Mouse (Mus musculus): ENCODE results near the gene Cyld. TPM values are rescaled to one million over a fixed set of nuclear protein-coding genes. Genes with fewer than 3 reads are reported as not detected.

Cyld gene
- total and polyA plus RNA-seq, 2 experiments from 2014 or later: 10.6 to 22.7 TPM

- H3K27ac ChIP-seq (ENCODE audit: low read depth, low read length): no peak overlapping the region
- TF ChIP-seq CTCF (IDR thresholded peaks at IDR 0.05; ENCODE audit: low read depth): no peak
- DNase-seq (no peak), ATAC-seq (no peak)
- no peaks in the 10 kb centered on the region for H3K4me1 ChIP-seq (ENCODE audit: insufficient read depth)
- H3K9me3 ChIP-seq (ENCODE audit: low read length): no peaks in the 10 kb centered on the region
- no peak overlapping the region for H3K4me2 ChIP-seq (ENCODE audit: low read depth)
- no peak overlapping the region for H3K9ac ChIP-seq
- H3K36me3 ChIP-seq (ENCODE audit: insufficient read depth): no peaks in the 10 kb centered on the region
- H3K27me3 ChIP-seq (ENCODE audit: insufficient read depth, low read length): no peaks in the 10 kb centered on the region; the same call in 1 of the 2 replicates
- no peak overlapping the region for H3K4me3 ChIP-seq (ENCODE audit: low read depth, low read length)
- WGBS: 88% methylated on average over 6 of the region's 6 CpGs
Measured at GRCm38 (mm10) chr8:88689151-88689550, 7.7 kb upstream of the Cyld start.

GRCm38 (mm10) chr8:88689891-88690290 lies 6.9 kb upstream of the Cyld start:
- DNase-seq (no peak), ATAC-seq (no peak)
- no peak for TF ChIP-seq CTCF (IDR thresholded peaks at IDR 0.05; ENCODE audit: low read depth)
- 93% methylated on average over 6 of the region's 6 CpGs for WGBS
- no peaks in the 10 kb centered on the region for H3K36me3 ChIP-seq (ENCODE audit: insufficient read depth)
- H3K27ac ChIP-seq (ENCODE audit: low read depth, low read length): no peak overlapping the region
- H3K4me3 ChIP-seq (ENCODE audit: low read depth, low read length): no peak overlapping the region
- H3K9ac ChIP-seq: no peak overlapping the region
- H3K4me1 ChIP-seq (ENCODE audit: insufficient read depth): no peaks in the 10 kb centered on the region
- H3K4me2 ChIP-seq (ENCODE audit: low read depth): no peak overlapping the region
- no peaks in the 10 kb centered on the region for H3K9me3 ChIP-seq (ENCODE audit: low read length)
- H3K27me3 ChIP-seq (ENCODE audit: insufficient read depth, low read length): no peaks in the 10 kb centered on the region; the same call in 1 of the 2 replicates

- TF ChIP-seq CTCF (IDR thresholded peaks at IDR 0.05; ENCODE audit: low read depth): no peak
- Histone ChIP-seq H3K4me3 (ENCODE audit: low read depth, low read length) (no peak overlapping the region), H3K9ac (no peak overlapping the region), H3K4me2 (ENCODE audit: low read depth) (no peak overlapping the region), H3K9me3 (ENCODE audit: low read length) (no peaks in the 10 kb centered on the region), H3K27me3 (ENCODE audit: insufficient read depth, low read length) (no peaks in the 10 kb centered on the region; the same call in 1 of the 2 replicates), H3K36me3 (ENCODE audit: insufficient read depth) (no peaks in the 10 kb centered on the region), H3K27ac (ENCODE audit: low read depth, low read length) (no peak overlapping the region), H3K4me1 (ENCODE audit: insufficient read depth) (0 out of 2 replicates have a peak, but pooled peaks cover 3% of the 10 kb centered on the region)
- DNase-seq: no peak
- no peak for ATAC-seq
- WGBS: 52% methylated on average over 4 of the region's 4 CpGs
Measured at GRCm38 (mm10) chr8:88691342-88691948, 5.4 kb upstream of the Cyld start.

DNA sequence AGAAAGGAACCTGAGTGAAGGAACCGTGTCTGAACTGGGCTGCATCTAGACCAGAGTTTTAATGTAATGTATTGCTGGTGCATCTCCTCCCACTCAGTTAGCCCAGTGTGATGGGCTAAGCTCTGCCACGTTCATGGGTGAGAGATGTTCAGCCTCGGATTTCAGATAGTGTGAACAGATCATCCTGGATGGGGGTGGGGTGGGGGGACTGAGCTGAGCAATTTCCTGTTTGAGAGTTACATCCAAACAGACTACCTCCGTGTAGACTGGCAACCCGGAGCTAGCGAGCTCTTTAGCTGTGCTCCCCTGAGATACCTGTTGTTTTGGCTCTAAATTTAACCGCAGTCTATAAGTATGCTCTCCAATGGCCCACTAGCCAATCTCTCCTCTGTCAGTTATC lies 4.9 kb upstream of the Cyld start:
- no peak overlapping the region for H3K27ac ChIP-seq (ENCODE audit: low read depth, low read length)
- no peaks in the 10 kb centered on the region; the same call in 1 of the 2 replicates for H3K27me3 ChIP-seq (ENCODE audit: insufficient read depth, low read length)
- no peak overlapping the region for H3K9ac ChIP-seq
- TF ChIP-seq CTCF (IDR thresholded peaks at IDR 0.05; ENCODE audit: low read depth): no peak
- no peak overlapping the region for H3K4me2 ChIP-seq (ENCODE audit: low read depth)
- DNase-seq (no peak), ATAC-seq (no peak)
- H3K9me3 ChIP-seq (ENCODE audit: low read length): no peaks in the 10 kb centered on the region
- H3K4me1 ChIP-seq (ENCODE audit: insufficient read depth): 0 out of 2 replicates have a peak, but pooled peaks cover 3% of the 10 kb centered on the region
- no peaks in the 10 kb centered on the region for H3K36me3 ChIP-seq (ENCODE audit: insufficient read depth)
- 59% methylated on average over 7 of the region's 7 CpGs for WGBS
- no peak overlapping the region for H3K4me3 ChIP-seq (ENCODE audit: low read depth, low read length)

GRCm38 (mm10) chr8:88692866-88693265 lies 4.0 kb upstream of the Cyld start:
- DNase-seq (no peak), ATAC-seq (no peak)
- Histone ChIP-seq H3K36me3 (ENCODE audit: insufficient read depth) (no peaks in the 10 kb centered on the region), H3K27me3 (ENCODE audit: insufficient read depth, low read length) (no peaks in the 10 kb centered on the region; the same call in 1 of the 2 replicates), H3K4me1 (ENCODE audit: insufficient read depth) (0 out of 2 replicates have a peak, but pooled peaks cover 3% of the 10 kb centered on the region), H3K4me2 (ENCODE audit: low read depth) (no peak overlapping the region), H3K9me3 (ENCODE audit: low read length) (no peaks in the 10 kb centered on the region), H3K4me3 (ENCODE audit: low read depth, low read length) (no peak overlapping the region), H3K27ac (ENCODE audit: low read depth, low read length) (no peak overlapping the region), H3K9ac (no peak overlapping the region)
- TF ChIP-seq CTCF (IDR thresholded peaks at IDR 0.05; ENCODE audit: low read depth): no peak
- 83% methylated on average over 6 of the region's 6 CpGs for WGBS

- TF ChIP-seq CTCF (IDR thresholded peaks at IDR 0.05; ENCODE audit: low read depth): no peak
- no peak overlapping the region for H3K27ac ChIP-seq (ENCODE audit: low read depth, low read length)
- WGBS: 89% methylated on average over 4 of the region's 4 CpGs
- H3K36me3 ChIP-seq (ENCODE audit: insufficient read depth): no peaks in the 10 kb centered on the region
- H3K4me2 ChIP-seq (ENCODE audit: low read depth): no peak overlapping the region
- no peaks in the 10 kb centered on the region; the same call in 1 of the 2 replicates for H3K27me3 ChIP-seq (ENCODE audit: insufficient read depth, low read length)
- H3K9me3 ChIP-seq (ENCODE audit: low read length): no peaks in the 10 kb centered on the region
- ATAC-seq (no peak), DNase-seq (no peak)
- H3K4me3 ChIP-seq (ENCODE audit: low read depth, low read length): no peak overlapping the region
- H3K4me1 ChIP-seq (ENCODE audit: insufficient read depth): 0 out of 2 replicates have a peak, but pooled peaks cover 3% of the 10 kb centered on the region
- H3K9ac ChIP-seq: no peak overlapping the region
Measured at GRCm38 (mm10) chr8:88693376-88693775, 3.5 kb upstream of the Cyld start.

DNA sequence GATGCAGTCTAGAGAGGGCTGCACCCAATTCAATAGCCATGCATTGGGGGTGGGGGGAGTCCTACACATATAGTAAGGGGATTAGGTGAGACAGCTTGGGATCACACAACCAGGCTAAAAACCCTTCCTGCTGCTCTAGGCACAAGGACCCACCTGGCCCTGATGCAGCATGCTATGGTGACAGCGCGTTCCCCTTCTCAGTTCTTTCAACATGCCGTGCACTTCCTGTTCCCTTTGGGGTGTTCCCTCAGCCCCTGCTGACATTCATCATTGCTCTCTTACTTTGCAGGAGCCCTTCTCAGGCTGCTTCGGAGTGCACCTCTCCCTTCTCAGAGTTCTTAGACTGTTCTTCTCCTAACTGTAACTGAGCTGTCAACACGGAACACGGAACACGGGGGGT lies 2.5 kb upstream of the Cyld start:
- H3K4me3 ChIP-seq (ENCODE audit: low read depth, low read length): no peak overlapping the region
- no peak overlapping the region for H3K4me2 ChIP-seq (ENCODE audit: low read depth)
- 80% methylated on average over 7 of the region's 7 CpGs for WGBS
- no peaks in the 10 kb centered on the region; the same call in 1 of the 2 replicates for H3K27me3 ChIP-seq (ENCODE audit: insufficient read depth, low read length)
- H3K4me1 ChIP-seq (ENCODE audit: insufficient read depth): 0 out of 2 replicates have a peak, but pooled peaks cover 3% of the 10 kb centered on the region
- no peaks in the 10 kb centered on the region for H3K36me3 ChIP-seq (ENCODE audit: insufficient read depth)
- DNase-seq: no peak
- ATAC-seq: no peak
- no peaks in the 10 kb centered on the region for H3K9me3 ChIP-seq (ENCODE audit: low read length)
- no peak overlapping the region for H3K27ac ChIP-seq (ENCODE audit: low read depth, low read length)
- no peak for TF ChIP-seq CTCF (IDR thresholded peaks at IDR 0.05; ENCODE audit: low read depth)
- no peak overlapping the region for H3K9ac ChIP-seq
